In genomic region chr8:86366636-86367035, GRCm38 (mm10) we compare ENCODE assay signal across 28 mouse cellular contexts.
DNase-seq lines count a peak whose midpoint lies in the region; ATAC-seq lines count a peak whose summit lies in the region.
"Had no signal": no experiment of that assay in that cellular context is flagged by ENCODE, and none has a peak within 500 bp of the region (broad histone marks: within the 10 kb centered on the region; RNA-seq: fewer than 3 reads in every experiment).

No protein-coding gene starts in this region.

- no peaks in the 10 kb centered on the region for H3K36me3 ChIP-seq in hindbrain, embryonic 13.5 days
- H3K36me3 ChIP-seq in hindbrain, embryonic 12.5 days, result no peaks in the 10 kb centered on the region
- H3K36me3 ChIP-seq: embryonic facial prominence, embryonic 13.5 days; embryonic facial prominence, embryonic 15.5 days; forebrain, embryonic 10.5 days; forebrain, embryonic 12.5 days; G1E had no signal

- no peak for DNase-seq in frontal cortex, postnatal 25 days (ENCODE audit: low spot score in 2 of 2)
- DNase-seq in brain, adult 2 months (ENCODE audit: low read depth, low spot score), result peak; percentile 59
- DNase-seq: adrenal gland, adult 8-10 months; adrenal gland, postnatal 14 days; adrenal gland, postnatal 36 days; B cell, adult 2 months; cerebellum, adult 11 months; cerebellum, adult 18-20 months; cerebellum, adult 8-10 months; cerebellum, adult 9-11 months; cerebellum, postnatal 14 days; cerebellum, postnatal 36 days; embryo, embryonic 11 days had no signal

- WGBS in hindbrain, embryonic 13.5 days, result 96% methylated on average over 4 of the region's 4 CpGs
- 95% methylated on average over 4 of the region's 4 CpGs for WGBS in hindbrain, embryonic 12.5 days

- no peak overlapping the region for H3K4me2 ChIP-seq in hindbrain, embryonic 13.5 days
- no peak overlapping the region for H3K4me2 ChIP-seq in hindbrain, embryonic 12.5 days (replicated peaks)
- H3K4me2 ChIP-seq: embryonic facial prominence, embryonic 13.5 days; embryonic facial prominence, embryonic 15.5 days; forebrain, embryonic 12.5 days had no signal

- peak; percentile 59; the same call in 1 of the 2 replicates for ATAC-seq in frontal cortex, adult (ENCODE audit: low TSS enrichment)
- ATAC-seq in hindbrain, embryonic 13.5 days (ENCODE audit: low FRiP score), result no peak
- ATAC-seq in hindbrain, embryonic 12.5 days (ENCODE audit: low FRiP score), result no peak
- ATAC-seq: activated CD4-positive, CD25-positive, alpha-beta regulatory T cell, adult 4 months; CD4-positive, CD25-positive, alpha-beta regulatory T cell, adult 4 months; forebrain, embryonic 14.5 days; forebrain, embryonic 16.5 days; Patski had no signal

- H3K9ac ChIP-seq in hindbrain, embryonic 13.5 days, result no peak overlapping the region
- H3K9ac ChIP-seq in hindbrain, embryonic 12.5 days, result no peak overlapping the region
- H3K9ac ChIP-seq: embryonic facial prominence, embryonic 13.5 days; embryonic facial prominence, embryonic 15.5 days; forebrain, embryonic 12.5 days had no signal

- H3K27ac ChIP-seq in hindbrain, embryonic 13.5 days, result 0 out of 2 replicates have a peak overlapping the region, but pooled peaks have one; percentile 15
- no peak overlapping the region for H3K27ac ChIP-seq in hindbrain, embryonic 12.5 days
- H3K27ac ChIP-seq: embryonic facial prominence, embryonic 13.5 days; embryonic facial prominence, embryonic 15.5 days; forebrain, embryonic 10.5 days; forebrain, embryonic 12.5 days had no signal

- H3K4me1 ChIP-seq in hindbrain, embryonic 13.5 days (replicated peaks), result peaks cover 16% of the 10 kb centered on the region
- H3K4me1 ChIP-seq in hindbrain, embryonic 12.5 days, result no peaks in the 10 kb centered on the region
- H3K4me1 ChIP-seq: embryonic facial prominence, embryonic 13.5 days; embryonic facial prominence, embryonic 15.5 days; forebrain, embryonic 10.5 days; forebrain, embryonic 12.5 days had no signal

- no peaks in the 10 kb centered on the region for H3K27me3 ChIP-seq in hindbrain, embryonic 13.5 days
- H3K27me3 ChIP-seq in hindbrain, embryonic 12.5 days, result no peaks in the 10 kb centered on the region
- H3K27me3 ChIP-seq: CH12.LX; embryonic facial prominence, embryonic 13.5 days; embryonic facial prominence, embryonic 15.5 days; forebrain, embryonic 12.5 days; Patski had no signal

- H3K4me3 ChIP-seq in hindbrain, embryonic 13.5 days, result no peak overlapping the region
- H3K4me3 ChIP-seq in hindbrain, embryonic 12.5 days, result no peak overlapping the region
- H3K4me3 ChIP-seq: embryonic facial prominence, embryonic 13.5 days; embryonic facial prominence, embryonic 15.5 days; erythroblast, embryonic 14.5 days; forebrain, embryonic 10.5 days; forebrain, embryonic 12.5 days had no signal

- no peaks in the 10 kb centered on the region for H3K9me3 ChIP-seq in hindbrain, embryonic 13.5 days
- 0 out of 2 replicates have a peak, but pooled peaks cover 3% of the 10 kb centered on the region for H3K9me3 ChIP-seq in hindbrain, embryonic 12.5 days (replicated peaks)
- H3K9me3 ChIP-seq: embryonic facial prominence, embryonic 13.5 days; embryonic facial prominence, embryonic 15.5 days; forebrain, embryonic 10.5 days; forebrain, embryonic 12.5 days; G1E had no signal
